Mouse (Mus musculus) thymus, postnatal 0 days (tissue): ENCODE data around the gene Smarcd2. TPM values are rescaled to one million over a fixed set of nuclear protein-coding genes. Genes with fewer than 3 reads are reported as not detected.
"Not testable (repeated sequence)": the region's sequence is repeated elsewhere in the genome, so short reads cannot be mapped to it uniquely, and the experiment has no call there.

Experiments used
- DNase-seq: peaks from one replicate; pipeline ENCODE4 v3.0.0-alpha.2; 2015; ENCODE audit warnings: low spot score
- polyA plus RNA-seq: library from polyadenylated mRNA; unstranded; fragments of >200 nt; fragmentation: Nextera tagmentation; extraction: Ambion mirVana; gene quantifications from 2 replicates; pipeline ENCODE4 v1.2.1, GENCODE M21; 2015

Gene Smarcd2
- polyA plus RNA-seq, 1 experiment from 2014 or later, result 157 TPM

GRCm38 (mm10) chr11:106249326-106249725, 23.4 kb downstream of the Smarcd2 start:
- DNase-seq, result no peak

- DNase-seq, result peak; percentile 37
Measured at GRCm38 (mm10) chr11:106246834-106247233, 25.9 kb downstream of the Smarcd2 start.

DNA sequence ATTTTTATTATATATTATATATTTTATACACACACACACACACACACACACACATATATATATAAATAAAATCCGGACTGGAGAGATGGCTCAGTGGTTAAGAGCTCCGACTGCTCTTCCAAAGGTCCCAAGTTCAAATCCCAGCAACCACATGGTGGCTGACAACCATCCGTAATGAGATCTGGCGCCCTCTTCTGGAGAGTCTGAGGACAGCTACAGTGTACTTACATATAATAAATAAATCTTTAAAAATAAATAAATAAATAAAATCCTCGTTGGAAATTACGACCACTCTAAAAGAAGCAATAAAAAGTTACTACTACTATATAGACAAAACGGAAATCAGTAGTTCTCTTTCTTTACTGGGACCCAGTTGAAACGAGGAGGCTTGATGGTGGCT, 38.8 kb downstream of the Smarcd2 start:
- DNase-seq, result not testable (repeated sequence)

DNA sequence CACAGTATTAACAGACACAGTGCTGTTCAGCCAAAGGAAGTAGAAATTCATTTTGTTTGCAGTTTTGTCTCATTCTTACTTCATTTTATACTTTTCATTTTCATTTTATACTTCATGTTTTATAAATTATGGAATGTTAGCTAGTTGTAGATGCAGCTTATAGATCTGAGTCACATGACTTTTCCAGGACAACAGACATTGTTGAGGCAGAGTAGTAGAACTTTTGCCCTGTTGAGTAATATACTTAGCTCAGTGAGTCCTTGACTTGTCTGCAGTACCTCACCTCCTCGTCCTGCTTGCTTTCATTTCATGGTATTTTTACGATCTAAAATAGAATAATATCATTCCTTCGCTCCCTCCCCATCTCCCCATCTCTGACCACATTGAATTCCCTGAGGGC, 52.2 kb downstream of the Smarcd2 start:
- no peak for DNase-seq

GRCm38 (mm10) chr11:106216730-106217490, 55.9 kb downstream of the Smarcd2 start, which contains the start of gene Ddx42:
Ddx42 (plus strand) TSS chr11:106216926.
- DNase-seq, result peak; percentile 96

DNA sequence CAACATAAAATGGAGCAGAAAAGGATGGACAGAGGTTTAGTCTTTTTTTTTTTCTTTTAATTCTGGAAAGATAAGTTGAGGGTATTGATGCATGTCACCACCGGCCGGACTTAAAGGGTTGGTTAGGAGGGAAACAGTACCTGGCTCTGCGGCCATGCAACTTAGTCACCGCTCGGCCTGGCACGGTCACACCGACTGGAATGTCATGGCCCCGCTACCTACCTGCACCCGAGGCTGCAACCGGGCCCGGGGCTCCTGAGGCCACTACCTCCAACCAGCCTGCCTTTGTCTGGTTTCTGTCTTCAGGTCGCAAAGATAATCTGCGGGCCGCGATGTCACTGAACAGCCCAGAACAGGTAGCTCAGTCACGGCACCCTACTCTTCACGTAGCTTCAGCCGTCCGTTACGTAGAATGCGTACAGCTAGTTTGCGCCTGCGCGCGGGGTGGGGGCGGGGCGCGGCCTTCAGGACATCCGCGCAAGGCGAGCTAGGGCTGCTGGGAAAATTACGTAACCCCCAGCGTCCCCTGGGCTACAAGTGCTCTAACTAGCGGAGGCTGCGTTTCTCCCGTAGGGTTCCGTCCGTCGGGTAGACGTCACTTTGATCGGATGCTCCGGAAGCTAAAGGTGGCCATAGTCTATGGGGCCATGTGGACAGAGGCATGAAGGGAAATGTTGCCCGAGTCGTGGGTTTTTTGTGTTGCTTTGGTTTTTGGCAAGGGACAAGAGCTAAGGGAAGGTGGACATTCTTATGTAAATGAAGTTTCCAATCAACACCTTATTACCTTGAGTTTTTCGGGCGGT, 56.6 kb downstream of the Smarcd2 start, which contains the start of gene Ccdc47:
Gene Ccdc47 (minus strand): TSS at position 418 of the 803 bp plus-strand sequence.
- DNase-seq, result peak; percentile 98

- DNase-seq, result peak; percentile 11
Measured at GRCm38 (mm10) chr11:106215450-106215859, 57.3 kb downstream of the Smarcd2 start.

- no peak for DNase-seq
Measured at GRCm38 (mm10) chr11:106214856-106215255, 57.9 kb downstream of the Smarcd2 start.

Other genes starting within 250 kb of the Smarcd2 start
- 44.0 and 48.3 TPM in 2 replicates for gene Dcaf7, start 236.1 kb downstream of the Smarcd2 start, polyA plus RNA-seq
- 10.1 and 11.5 TPM in 2 replicates for gene Taco1, start 206.9 kb downstream of the Smarcd2 start, polyA plus RNA-seq
- 13.6 and 16.9 TPM in 2 replicates for gene Map3k3, start 188.4 kb downstream of the Smarcd2 start, polyA plus RNA-seq
- gene Gm10840, start 112.1 kb downstream of the Smarcd2 start, polyA plus RNA-seq, result 0.54 and 0.78 TPM in 2 replicates
- gene Limd2, start 112.1 kb downstream of the Smarcd2 start, polyA plus RNA-seq, result 968 and 1,023 TPM in 2 replicates
- 18.9 and 21.6 TPM in 2 replicates for gene Strada, start 70.8 kb downstream of the Smarcd2 start, polyA plus RNA-seq
- 57.0 and 63.1 TPM in 2 replicates for gene Ccdc47, start 56.6 kb downstream of the Smarcd2 start, polyA plus RNA-seq
- 58.3 and 67.8 TPM in 2 replicates for gene Ddx42, start 56.0 kb downstream of the Smarcd2 start, polyA plus RNA-seq
- 58.3 and 60.5 TPM in 2 replicates for gene Ftsj3, start 16.9 kb downstream of the Smarcd2 start, polyA plus RNA-seq
- 260 and 266 TPM in 2 replicates for gene Psmc5, start 16.8 kb downstream of the Smarcd2 start, polyA plus RNA-seq
- gene Tcam1, start 3.7 kb upstream of the Smarcd2 start, polyA plus RNA-seq, result 0.40 and 0.54 TPM in 2 replicates
- gene Gh, start 28.9 kb upstream of the Smarcd2 start, polyA plus RNA-seq, result 0.38 and 0.75 TPM in 2 replicates
- 38.5 and 39.6 TPM in 2 replicates for gene Cd79b, start 41.8 kb upstream of the Smarcd2 start, polyA plus RNA-seq
- 0.04 TPM in 1 of 2 replicates, not detected in the other for gene Scn4a, start 80.3 kb upstream of the Smarcd2 start, polyA plus RNA-seq
- gene Prr29, start 92.5 kb upstream of the Smarcd2 start, polyA plus RNA-seq, result 31.2 and 33.1 TPM in 2 replicates
- gene Icam2, start 115.1 kb upstream of the Smarcd2 start, polyA plus RNA-seq, result 123 and 124 TPM in 2 replicates
- gene Ern1, start 214.9 kb upstream of the Smarcd2 start, polyA plus RNA-seq, result 2.4 and 3.6 TPM in 2 replicates